Mouse (Mus musculus): ENCODE data around the gene Ccdc182. TPM values are rescaled to one million over a fixed set of nuclear protein-coding genes. Genes with fewer than 3 reads are reported as not detected.

The Ccdc182 gene
- total and polyA plus RNA-seq, 2 experiments: not detected

- H3K36me3 ChIP-seq (ENCODE audit: control insufficient read depth, insufficient read depth, low read length): no peaks in the 10 kb centered on the region
- no peak overlapping the region for H3K4me3 ChIP-seq (ENCODE audit: insufficient read depth, low read depth, low read length)
- DNase-seq (ENCODE audit: extremely low read depth, low read depth, low spot score): no peak
- H3K27me3 ChIP-seq (ENCODE audit: control insufficient read depth, insufficient read depth, low read length): peaks cover 21% of the 10 kb centered on the region; the same call in 1 of the 2 replicates
- TF ChIP-seq POLR2A (IDR thresholded peaks at IDR 0.05; ENCODE audit: extremely low read depth, insufficient read depth, low read length) (no peak), CTCF (IDR thresholded peaks at IDR 0.05; ENCODE audit: low read depth, low read length) (no peak)
- 44% methylated on average over 7 of the region's 7 CpGs for WGBS
- H3K9ac ChIP-seq (ENCODE audit: low read depth, low read length): no peak overlapping the region
- H3K27ac ChIP-seq (replicated peaks; ENCODE audit: insufficient read depth, low read depth, low read length): no peak overlapping the region
- H3K79me2 ChIP-seq (ENCODE audit: control insufficient read depth, insufficient read depth, low read length): no peaks in the 10 kb centered on the region
- no peaks in the 10 kb centered on the region for H3K4me1 ChIP-seq (ENCODE audit: control insufficient read depth, insufficient read depth, low read length)
Measured at GRCm38 (mm10) chr11:88260463-88260862, 33.4 kb upstream of the Ccdc182 start.

- Histone ChIP-seq H3K27me3 (ENCODE audit: control insufficient read depth, insufficient read depth, low read length) (peaks cover 10% of the 10 kb centered on the region; the same call in 1 of the 2 replicates), H3K36me3 (ENCODE audit: control insufficient read depth, insufficient read depth, low read length) (no peaks in the 10 kb centered on the region), H3K4me1 (ENCODE audit: control insufficient read depth, insufficient read depth, low read length) (no peaks in the 10 kb centered on the region), H3K4me3 (ENCODE audit: insufficient read depth, low read depth, low read length) (no peak overlapping the region), H3K9ac (ENCODE audit: low read depth, low read length) (no peak overlapping the region), H3K79me2 (ENCODE audit: control insufficient read depth, insufficient read depth, low read length) (no peaks in the 10 kb centered on the region), H3K27ac (replicated peaks; ENCODE audit: insufficient read depth, low read depth, low read length) (no peak overlapping the region)
- TF ChIP-seq CTCF (IDR thresholded peaks at IDR 0.05; ENCODE audit: low read depth, low read length) (no peak), POLR2A (IDR thresholded peaks at IDR 0.05; ENCODE audit: extremely low read depth, insufficient read depth, low read length) (no peak)
- DNase-seq (ENCODE audit: extremely low read depth, low read depth, low spot score): no peak
- 89% methylated on average over 5 of the region's 5 CpGs for WGBS
Measured at GRCm38 (mm10) chr11:88264889-88265288, 29.0 kb upstream of the Ccdc182 start.

- peaks cover 3% of the 10 kb centered on the region; the same call in 1 of the 2 replicates for H3K27me3 ChIP-seq (ENCODE audit: control insufficient read depth, insufficient read depth, low read length)
- no peak for TF ChIP-seq POLR2A (IDR thresholded peaks at IDR 0.05; ENCODE audit: extremely low read depth, insufficient read depth, low read length)
- TF ChIP-seq CTCF (IDR thresholded peaks at IDR 0.05; ENCODE audit: low read depth, low read length): no peak
- no peaks in the 10 kb centered on the region for H3K79me2 ChIP-seq (ENCODE audit: control insufficient read depth, insufficient read depth, low read length)
- no peaks in the 10 kb centered on the region for H3K4me1 ChIP-seq (ENCODE audit: control insufficient read depth, insufficient read depth, low read length)
- 55% methylated on average over 6 of the region's 6 CpGs for WGBS
- no peak overlapping the region for H3K9ac ChIP-seq (ENCODE audit: low read depth, low read length)
- no peaks in the 10 kb centered on the region for H3K36me3 ChIP-seq (ENCODE audit: control insufficient read depth, insufficient read depth, low read length)
- no peak for DNase-seq (ENCODE audit: extremely low read depth, low read depth, low spot score)
- H3K4me3 ChIP-seq (ENCODE audit: insufficient read depth, low read depth, low read length): no peak overlapping the region
- H3K27ac ChIP-seq (replicated peaks; ENCODE audit: insufficient read depth, low read depth, low read length): no peak overlapping the region
Measured at GRCm38 (mm10) chr11:88266311-88266710, 27.5 kb upstream of the Ccdc182 start.

GRCm38 (mm10) chr11:88271870-88272269, 22.0 kb upstream of the Ccdc182 start:
- Histone ChIP-seq H3K4me3 (ENCODE audit: insufficient read depth, low read depth, low read length) (no peak overlapping the region), H3K27me3 (ENCODE audit: control insufficient read depth, insufficient read depth, low read length) (no peaks in the 10 kb centered on the region; the same call in 1 of the 2 replicates), H3K79me2 (ENCODE audit: control insufficient read depth, insufficient read depth, low read length) (no peaks in the 10 kb centered on the region), H3K36me3 (ENCODE audit: control insufficient read depth, insufficient read depth, low read length) (no peaks in the 10 kb centered on the region), H3K9ac (ENCODE audit: low read depth, low read length) (no peak overlapping the region), H3K27ac (replicated peaks; ENCODE audit: insufficient read depth, low read depth, low read length) (no peak overlapping the region), H3K4me1 (ENCODE audit: control insufficient read depth, insufficient read depth, low read length) (no peaks in the 10 kb centered on the region; the same call in 1 of the 2 replicates)
- no peak for TF ChIP-seq POLR2A (IDR thresholded peaks at IDR 0.05; ENCODE audit: extremely low read depth, insufficient read depth, low read length)
- no peak for TF ChIP-seq CTCF (IDR thresholded peaks at IDR 0.05; ENCODE audit: low read depth, low read length)
- WGBS: 67% methylated on average over 3 of the region's 3 CpGs
- DNase-seq (ENCODE audit: extremely low read depth, low read depth, low spot score): no peak

GRCm38 (mm10) chr11:88274111-88274879, 19.6 kb upstream of the Ccdc182 start:
- H3K36me3 ChIP-seq (ENCODE audit: control insufficient read depth, insufficient read depth, low read length): no peaks in the 10 kb centered on the region
- no peak for DNase-seq (ENCODE audit: extremely low read depth, low read depth, low spot score)
- no peak overlapping the region for H3K9ac ChIP-seq (ENCODE audit: low read depth, low read length)
- H3K79me2 ChIP-seq (ENCODE audit: control insufficient read depth, insufficient read depth, low read length): no peaks in the 10 kb centered on the region
- H3K27me3 ChIP-seq (ENCODE audit: control insufficient read depth, insufficient read depth, low read length): no peaks in the 10 kb centered on the region; the same call in 1 of the 2 replicates
- TF ChIP-seq POLR2A (IDR thresholded peaks at IDR 0.05; ENCODE audit: extremely low read depth, insufficient read depth, low read length): no peak
- TF ChIP-seq CTCF (IDR thresholded peaks at IDR 0.05; ENCODE audit: low read depth, low read length): no peak
- no peak overlapping the region for H3K4me3 ChIP-seq (ENCODE audit: insufficient read depth, low read depth, low read length)
- WGBS: 66% methylated on average over 23 of the region's 23 CpGs
- no peaks in the 10 kb centered on the region; the same call in 1 of the 2 replicates for H3K4me1 ChIP-seq (ENCODE audit: control insufficient read depth, insufficient read depth, low read length)
- H3K27ac ChIP-seq (replicated peaks; ENCODE audit: insufficient read depth, low read depth, low read length): no peak overlapping the region

Measured in liver, adult 2 months (tissue).